Mouse (Mus musculus) left cerebral cortex, adult 9 months (tissue): Measurements from ENCODE around the gene Srsf10.

Experiments
- DNase-seq, 2 experiments: peaks; one replicate each; pipeline ENCODE4 v3.0.0; 2022; ENCODE audit warnings: low spot score in 2 of 2

Srsf10 gene

DNA sequence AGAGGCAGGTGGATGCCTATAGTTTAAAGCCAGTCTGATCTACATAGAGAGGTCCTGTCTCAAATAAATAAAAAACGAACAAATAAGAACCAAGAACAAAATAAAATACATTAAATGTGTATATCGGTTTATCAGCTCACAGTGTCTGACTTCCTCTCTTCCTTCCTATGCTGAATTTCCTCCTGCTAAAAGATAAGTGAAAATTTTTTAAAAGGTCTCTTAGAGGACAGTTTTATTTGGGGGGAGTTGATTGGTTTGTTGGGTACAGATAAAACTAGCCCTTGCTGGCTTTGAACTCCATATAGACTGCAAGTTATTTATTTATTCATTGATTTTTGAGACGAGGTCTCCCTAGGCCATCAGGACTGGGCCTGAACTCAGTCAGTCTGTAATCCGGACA lies 57.9 kb downstream of the Srsf10 start:
- no peak for DNase-seq

DNA sequence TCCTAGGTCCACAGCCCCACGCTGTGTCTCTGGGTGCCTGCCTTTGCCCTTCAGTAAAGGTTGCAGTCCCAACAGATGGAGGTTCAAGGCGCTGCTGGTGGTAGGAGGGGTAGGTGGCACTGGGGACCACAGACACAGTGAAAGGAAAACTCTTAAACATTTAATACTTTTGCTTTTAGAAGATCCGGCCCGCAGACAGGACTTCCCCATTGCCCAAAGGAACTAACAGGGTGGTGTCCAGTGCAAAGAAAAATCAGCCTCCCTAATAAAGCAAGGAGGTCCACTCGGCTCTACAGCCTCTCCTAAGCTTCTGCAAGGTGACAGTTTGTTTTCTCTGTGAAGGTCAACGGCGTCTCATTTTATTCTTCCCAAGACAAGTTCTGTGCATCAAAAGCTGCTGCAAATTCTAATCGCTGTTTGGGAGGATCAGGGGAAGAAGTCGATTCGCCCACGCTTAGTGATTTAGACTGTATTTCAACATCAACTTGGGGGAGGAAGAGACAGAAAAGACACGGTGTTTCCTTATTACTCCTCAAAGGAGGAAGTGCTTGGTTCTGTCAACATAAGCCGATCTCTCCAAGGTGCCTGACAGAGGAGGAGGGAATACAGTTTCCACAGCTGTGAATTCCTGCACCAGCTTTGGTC lies 63.2 kb downstream of the Srsf10 start:
- no peak for DNase-seq

DNA sequence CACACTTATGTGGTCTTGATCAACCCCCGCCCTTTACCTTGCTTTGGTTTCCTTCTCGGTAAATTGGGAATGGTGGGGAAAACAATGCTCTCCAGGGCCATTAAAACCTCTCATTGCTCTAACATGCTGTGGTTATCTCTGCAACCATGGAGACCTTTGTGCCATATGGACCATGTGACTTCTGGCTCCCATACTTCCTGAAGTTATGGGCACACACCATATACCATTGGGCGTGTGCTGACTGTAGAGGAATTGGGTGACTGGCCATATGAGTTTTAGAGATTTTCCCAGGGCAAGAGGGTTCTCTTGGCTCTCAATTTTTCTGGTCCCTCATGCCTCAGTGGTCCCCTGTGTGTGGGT lies 63.7 kb downstream of the Srsf10 start:
- DNase-seq, result no peak
